Mouse (Mus musculus): ENCODE measurements around the gene Abcb6.

The Abcb6 gene

DNA sequence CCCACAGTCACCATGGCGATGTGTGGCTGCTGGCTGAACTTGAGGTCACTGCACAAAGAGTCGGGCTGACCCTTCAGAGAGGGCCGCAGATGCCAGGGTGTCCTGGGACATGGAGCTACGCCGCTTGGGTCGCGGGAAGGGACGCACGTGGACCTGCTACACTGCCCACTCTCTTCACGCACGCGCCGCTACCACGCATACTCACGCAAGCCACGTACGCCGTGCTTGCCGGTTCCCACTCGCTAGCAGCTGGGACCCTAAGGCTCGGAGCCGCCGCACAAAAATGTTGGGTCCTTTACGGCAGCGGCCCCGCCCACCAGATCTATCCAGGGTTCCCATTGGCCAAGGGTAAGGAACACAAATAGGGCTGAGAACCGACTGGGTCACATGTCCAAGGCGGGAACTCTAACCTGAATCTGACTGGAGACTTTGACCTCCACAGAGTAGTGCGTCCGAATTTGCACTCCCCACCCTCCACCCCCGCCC lies at the start of gene Abcb6:
Gene Abcb6 (minus strand): TSS at position 288 of the 486 bp plus-strand sequence.
- peak; percentile 91 to 92 for DNase-seq (ENCODE audit: low spot score in 2 of 2)

- no peak for DNase-seq (ENCODE audit: low spot score in 2 of 2)
These were observed 49.0 kb upstream of the Abcb6 start for GRCm38 (mm10) chr1:75229158-75229557.

- DNase-seq (ENCODE audit: low spot score in 2 of 2), result no peak
These were observed 47.5 kb upstream of the Abcb6 start for GRCm38 (mm10) chr1:75227653-75228052.

- DNase-seq (ENCODE audit: low spot score in 2 of 2), result no peak
These were observed 45.9 kb upstream of the Abcb6 start for GRCm38 (mm10) chr1:75226138-75226537.

DNA sequence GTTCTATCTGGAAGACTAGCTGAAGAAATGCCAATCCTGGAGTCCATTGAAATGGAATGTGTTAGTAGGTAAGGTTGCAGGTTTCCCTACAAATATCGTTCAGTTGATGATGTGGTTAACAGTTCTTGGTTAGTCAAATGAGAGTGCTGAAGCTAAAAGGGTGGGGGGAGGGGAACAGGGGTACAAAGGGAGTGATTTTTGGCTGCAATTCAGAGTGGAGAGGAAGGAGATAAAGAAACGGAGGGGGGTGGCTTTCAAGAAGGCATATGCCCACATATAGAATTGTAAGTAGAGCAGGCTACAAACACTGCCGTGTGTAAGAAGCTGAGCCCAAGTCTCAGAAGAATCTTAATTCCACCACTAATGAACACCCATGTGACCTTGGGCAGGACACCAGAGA lies 45.3 kb upstream of the Abcb6 start:
- no peak for DNase-seq (ENCODE audit: low spot score in 2 of 2)

- no peak for DNase-seq (ENCODE audit: low spot score in 2 of 2)
These were observed 43.3 kb upstream of the Abcb6 start for GRCm38 (mm10) chr1:75223532-75223931.

DNA sequence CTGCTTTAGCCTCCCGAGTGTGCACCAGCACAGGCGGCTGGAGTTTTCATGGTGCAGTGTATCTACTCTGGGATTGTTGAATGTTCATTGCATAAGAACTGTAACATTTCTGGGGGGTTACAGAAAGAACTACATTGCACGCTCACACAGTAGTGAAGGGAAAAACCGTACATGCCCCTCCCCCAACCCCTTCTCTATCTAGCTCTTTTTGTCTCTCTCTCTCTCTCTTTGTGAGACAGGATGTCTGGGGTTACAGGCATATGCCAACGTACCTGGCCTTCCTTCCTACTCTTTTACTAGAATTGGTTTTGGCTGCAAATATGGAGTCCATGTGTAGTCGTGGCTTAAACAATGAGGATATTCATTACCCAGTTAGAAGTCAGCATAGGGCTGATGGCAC lies 42.7 kb upstream of the Abcb6 start:
- no peak for DNase-seq (ENCODE audit: low spot score in 2 of 2)

DNA sequence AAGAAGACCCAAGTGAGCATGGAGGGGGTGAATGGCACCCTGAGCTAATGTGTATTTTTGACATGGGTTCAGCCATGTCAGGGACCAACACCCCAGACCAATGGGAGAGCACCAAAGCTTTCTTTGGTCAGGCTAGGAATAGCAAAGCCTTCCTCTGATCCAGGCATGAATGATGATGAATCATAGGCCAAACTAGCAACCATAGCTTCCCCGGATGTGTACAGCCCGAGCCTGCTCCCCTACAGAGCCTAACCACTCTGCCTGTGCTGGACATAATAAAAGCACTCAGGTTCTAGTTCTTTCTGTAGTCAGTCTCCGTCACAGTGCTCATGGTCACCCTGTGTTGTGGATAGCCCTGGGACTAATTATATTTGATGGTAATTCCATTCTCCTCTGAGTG lies 41.3 kb upstream of the Abcb6 start:
- DNase-seq (ENCODE audit: low spot score in 2 of 2), result no peak

DNA sequence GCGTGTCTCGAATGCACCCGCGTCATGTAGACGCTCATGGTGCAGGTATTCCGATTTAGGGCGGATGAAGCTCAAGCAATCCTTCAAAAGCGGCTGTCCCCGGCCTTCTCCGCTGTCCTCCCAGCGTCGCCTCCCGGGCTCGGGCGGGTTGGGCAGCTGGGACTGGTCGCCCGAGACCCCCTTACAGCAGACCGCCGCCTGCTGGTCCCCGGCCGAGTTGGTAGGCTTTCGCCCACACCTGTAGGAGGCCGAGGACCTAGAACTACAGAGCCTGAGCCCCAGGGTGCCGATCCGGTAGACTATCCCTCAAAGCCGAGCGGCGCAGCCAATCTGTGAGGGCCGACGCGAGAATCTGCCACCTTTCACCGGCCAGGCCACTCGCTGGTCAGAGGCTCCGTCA lies 39.3 kb upstream of the Abcb6 start, which contains the start of gene Tuba4a:
Gene Tuba4a (minus strand): TSS at position 335 of the 400 bp plus-strand sequence.
- DNase-seq (ENCODE audit: low spot score in 2 of 2), result no peak

DNA sequence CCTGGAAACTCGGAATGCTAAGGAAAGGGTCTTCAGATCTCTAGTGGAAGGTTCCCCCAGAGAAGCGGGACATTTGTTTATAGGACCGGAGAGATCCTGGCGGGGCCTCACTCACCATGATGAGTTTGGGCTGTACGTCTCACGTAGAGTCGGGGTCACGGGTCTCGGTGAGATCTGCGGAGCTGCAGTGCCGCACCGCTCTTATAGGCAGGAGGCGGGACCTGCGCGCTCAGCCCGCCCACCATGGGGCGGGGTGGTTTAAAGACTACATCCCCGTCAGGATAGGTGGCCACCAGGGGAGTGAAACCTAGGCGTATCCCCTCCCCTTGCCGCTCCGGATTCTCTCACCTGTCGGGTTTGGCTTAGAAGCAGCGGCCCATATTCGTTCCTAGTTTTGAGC lies 38.9 kb upstream of the Abcb6 start:
- DNase-seq (ENCODE audit: low spot score in 2 of 2), result peak; percentile 89 to 91

DNA sequence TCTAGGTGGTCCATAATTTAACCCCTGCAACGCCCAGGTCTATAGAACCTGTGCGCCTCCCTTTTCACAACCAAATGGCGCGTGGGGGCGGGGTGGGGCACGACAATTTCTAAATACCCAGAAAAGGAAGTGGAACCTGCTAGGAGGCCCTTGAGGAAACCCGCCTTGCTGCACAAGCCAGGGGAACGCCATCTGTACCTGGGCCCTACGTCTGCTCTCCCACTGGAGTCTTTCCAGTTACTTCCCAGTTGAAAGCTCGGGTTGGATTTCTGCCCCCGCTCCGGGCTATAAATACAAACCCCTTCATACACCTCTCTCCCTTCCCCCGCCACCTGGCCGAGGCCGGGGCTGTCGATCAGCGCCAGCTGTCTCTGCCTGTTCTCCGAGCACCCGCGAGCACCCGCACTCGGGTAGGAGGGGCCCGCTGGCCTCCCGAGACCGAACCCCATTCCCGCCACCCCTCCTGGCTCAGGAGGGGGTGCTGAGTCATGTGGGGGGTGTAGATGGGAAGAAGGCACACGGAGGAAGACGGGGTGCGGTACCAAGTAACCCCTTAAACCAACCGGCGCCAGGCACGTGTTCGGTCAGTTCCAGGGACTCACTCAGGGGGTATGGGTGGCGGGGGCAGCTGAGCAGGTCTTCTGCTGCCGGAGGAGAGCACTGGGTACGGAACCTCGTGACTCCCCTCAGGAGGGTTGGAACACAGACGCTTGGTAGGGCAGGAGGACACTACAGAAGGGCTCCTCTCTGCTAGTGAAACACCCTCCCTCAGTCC lies 38.2 kb upstream of the Abcb6 start:
- peak; percentile 75 to 77 for DNase-seq (ENCODE audit: low spot score in 2 of 2)

GRCm38 (mm10) chr1:75217893-75218226 lies 37.7 kb upstream of the Abcb6 start:
- no peak for DNase-seq (ENCODE audit: low spot score in 2 of 2)

GRCm38 (mm10) chr1:75216797-75217585 lies 36.8 kb upstream of the Abcb6 start:
- DNase-seq (ENCODE audit: low spot score in 2 of 2), result peak; percentile 73 to 74

- DNase-seq (ENCODE audit: low spot score in 2 of 2), result no peak
These were observed 35.6 kb upstream of the Abcb6 start for GRCm38 (mm10) chr1:75215785-75216184.

GRCm38 (mm10) chr1:75214886-75215285 lies 34.7 kb upstream of the Abcb6 start:
- DNase-seq (ENCODE audit: low spot score in 2 of 2), result peak; percentile 66 to 83

DNA sequence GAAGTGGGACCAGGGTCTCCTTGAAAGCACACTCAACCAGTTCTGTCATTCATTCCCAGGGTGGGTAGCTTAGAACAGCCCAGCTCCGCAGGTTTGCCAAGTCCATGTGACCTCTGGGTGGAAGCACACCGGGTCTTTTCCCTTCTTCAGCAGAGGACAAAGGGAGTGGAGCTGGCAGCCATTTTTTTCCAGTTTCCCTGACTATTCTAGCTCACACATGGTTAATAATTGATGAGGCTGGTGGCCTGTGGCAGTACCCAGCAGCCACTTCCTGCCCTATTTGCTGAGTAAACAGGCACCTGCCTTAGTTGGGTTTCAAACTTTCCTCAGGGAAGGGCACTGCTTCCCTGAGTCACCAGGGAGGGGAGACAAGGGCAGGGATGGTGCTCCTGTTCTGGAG lies 34.2 kb upstream of the Abcb6 start:
- no peak for DNase-seq (ENCODE audit: low spot score in 2 of 2)

DNA sequence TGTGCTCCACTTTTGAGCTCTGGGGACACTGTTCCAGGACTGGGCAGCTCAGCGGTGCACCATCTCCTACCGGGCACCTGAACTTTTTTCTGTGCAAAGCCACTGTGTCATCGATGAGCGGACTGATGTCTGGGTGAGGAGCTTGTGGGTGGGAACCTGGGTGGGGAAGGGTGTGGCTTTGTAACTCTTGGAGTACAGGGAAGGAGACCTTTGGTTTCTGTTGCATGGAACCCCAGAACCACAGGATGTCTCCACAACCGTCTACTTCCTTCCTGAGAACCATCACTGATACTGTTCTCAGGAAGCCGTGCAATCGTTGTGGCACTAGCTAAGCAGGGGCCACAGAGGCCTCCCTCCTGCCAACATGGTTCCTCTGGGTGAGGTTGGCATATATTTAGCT lies 32.9 kb upstream of the Abcb6 start:
- no peak for DNase-seq (ENCODE audit: low spot score in 2 of 2)

GRCm38 (mm10) chr1:75212542-75212941 lies 32.4 kb upstream of the Abcb6 start:
- DNase-seq (ENCODE audit: low spot score in 2 of 2), result no peak

DNA sequence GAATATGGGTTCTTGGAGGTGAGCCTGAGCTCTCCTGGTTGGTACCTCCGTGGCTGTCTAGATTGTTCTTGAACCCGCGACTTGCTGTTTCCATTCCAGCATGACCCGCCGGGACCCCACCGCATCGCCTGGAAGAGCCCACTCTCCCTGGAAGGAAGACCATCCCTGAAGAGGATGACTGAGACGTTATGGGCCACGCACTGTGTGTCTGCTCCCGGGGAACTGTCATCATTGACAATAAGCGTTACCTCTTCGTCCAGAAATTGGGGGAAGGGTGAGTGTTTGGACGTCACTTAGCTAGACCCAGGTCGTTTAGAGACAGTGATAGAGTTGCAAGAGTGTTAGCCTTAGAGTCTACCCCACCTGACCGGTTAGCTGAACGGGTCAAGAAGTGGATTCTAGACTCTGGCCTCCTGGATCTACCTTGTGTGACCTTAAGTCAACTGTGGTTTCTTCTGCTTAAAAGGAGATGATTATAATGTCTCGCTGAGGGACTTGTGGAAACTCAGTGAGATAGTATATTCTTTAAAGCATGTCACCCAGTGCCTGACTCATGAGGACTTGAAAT lies 31.0 kb upstream of the Abcb6 start:
- no peak for DNase-seq (ENCODE audit: low spot score in 2 of 2)

DNA sequence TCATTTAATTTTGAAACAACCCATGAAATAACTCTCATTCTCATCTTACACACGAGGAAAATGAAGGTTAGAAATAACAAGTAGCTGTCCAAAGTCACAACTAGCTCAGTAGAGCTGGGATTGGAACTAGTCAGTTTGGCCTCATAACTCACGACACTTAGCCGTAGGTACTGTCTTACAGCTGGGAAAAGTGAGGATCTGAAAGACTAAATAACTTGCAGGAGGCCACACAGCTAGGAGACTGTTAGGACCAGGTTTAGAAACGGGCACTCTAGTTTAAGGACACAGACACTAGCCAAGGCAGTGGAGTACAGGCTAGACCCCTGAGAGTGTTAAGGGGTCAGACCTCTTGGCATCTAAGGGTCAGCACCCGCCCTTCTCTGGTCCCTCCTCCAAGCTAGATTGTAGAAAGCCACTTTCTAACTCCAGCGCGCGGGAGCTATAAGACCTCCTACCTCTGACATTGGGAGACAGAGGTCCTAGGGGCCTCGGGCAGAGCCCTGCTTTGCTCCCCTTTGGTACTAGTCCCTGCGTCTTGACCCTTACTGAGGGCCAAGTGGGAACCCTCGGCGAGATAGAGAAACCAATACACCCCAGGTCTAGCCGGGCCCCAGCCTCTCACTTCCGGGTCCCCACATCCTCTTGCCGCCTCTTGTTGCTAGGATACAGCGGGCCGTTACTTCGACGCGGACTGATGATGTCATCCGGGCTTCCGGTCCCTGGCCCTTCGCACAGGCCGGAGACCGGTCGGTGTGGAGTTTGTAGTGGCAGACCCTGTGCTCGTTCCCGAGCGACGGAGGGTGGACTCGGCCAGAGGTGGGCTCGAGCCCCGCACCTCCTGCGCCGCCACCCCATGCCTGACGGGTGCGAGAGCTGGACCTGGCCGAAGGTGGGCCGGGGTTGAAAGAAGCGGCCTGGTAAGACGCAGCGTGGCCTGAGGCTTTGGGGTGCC lies 30.2 kb upstream of the Abcb6 start, which contains the start of the genes Glb1l and Stk16:
Gene Glb1l (minus strand): TSS at position 678 of the 952 bp plus-strand sequence.
Gene Stk16 (plus strand): TSS at position 703 of the 952 bp plus-strand sequence.
- peak; percentile 96 for DNase-seq (ENCODE audit: low spot score in 2 of 2)

- peak; percentile 45 to 52 for DNase-seq (ENCODE audit: low spot score in 2 of 2)
These were observed 28.9 kb upstream of the Abcb6 start for GRCm38 (mm10) chr1:75208967-75209678.

All from heart, adult 9 months (tissue).